Mouse (Mus musculus) T-helper 2 cell (primary cell): ENCODE results near the gene Odf3b.

ENCODE experiments used
- in situ Hi-C: fragments of 300-600 bp; cut with MboI, MseI; formaldehyde crosslinking; loops from one replicate; pipeline ENCODE4 v1.15.1; 2025; ENCODE audit warnings: high pct_unique_total_duplicates

Odf3b gene

DNA sequence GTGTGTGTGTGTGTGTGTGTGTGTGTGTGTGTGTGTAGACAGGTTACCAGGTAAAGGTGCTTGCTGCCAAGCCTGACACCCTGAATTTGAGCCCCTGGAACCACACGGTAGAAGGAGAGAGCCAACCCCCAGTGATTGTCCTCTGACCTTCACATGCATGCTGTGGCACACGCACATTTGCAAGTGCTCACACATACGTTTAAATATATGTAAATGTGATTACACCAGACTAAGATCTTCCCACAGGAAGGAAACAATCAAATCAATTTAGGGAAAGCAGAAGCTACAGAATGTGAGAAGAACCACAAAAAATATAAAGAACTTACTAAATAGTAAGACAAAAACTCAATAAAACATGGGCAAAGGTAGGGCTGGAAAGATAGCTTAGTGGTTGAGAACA, 38.9 kb downstream of the Odf3b start:
- in situ Hi-C loops = loop anchor here (5.0 kb wide), 1 partner anchor 42 kb away; the partner anchor contains the start of gene Klhdc7b

DNA sequence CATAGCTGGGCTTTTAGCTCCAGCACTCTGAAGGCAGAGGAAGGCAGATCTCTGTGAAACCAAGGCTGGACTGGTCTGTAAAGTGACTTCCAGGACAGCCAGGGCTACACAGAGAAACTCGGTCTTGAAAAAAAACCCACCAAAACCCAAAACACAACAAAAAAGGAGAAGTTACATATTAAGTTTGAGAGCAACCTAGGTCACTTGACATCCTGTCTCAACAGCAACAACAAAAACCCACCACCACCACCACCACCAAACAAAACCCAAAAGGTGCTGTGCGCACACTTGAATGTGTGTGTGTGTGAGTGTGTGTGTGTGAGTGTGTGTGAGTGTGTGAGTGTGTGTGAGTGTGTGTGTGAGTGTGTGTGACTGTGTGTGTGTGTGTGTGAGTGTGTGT, 39.4 kb downstream of the Odf3b start:
- in situ Hi-C loops = loop anchor here (5.0 kb wide), 1 partner anchor 43 kb away; the partner anchor contains the start of gene Klhdc7b

DNA sequence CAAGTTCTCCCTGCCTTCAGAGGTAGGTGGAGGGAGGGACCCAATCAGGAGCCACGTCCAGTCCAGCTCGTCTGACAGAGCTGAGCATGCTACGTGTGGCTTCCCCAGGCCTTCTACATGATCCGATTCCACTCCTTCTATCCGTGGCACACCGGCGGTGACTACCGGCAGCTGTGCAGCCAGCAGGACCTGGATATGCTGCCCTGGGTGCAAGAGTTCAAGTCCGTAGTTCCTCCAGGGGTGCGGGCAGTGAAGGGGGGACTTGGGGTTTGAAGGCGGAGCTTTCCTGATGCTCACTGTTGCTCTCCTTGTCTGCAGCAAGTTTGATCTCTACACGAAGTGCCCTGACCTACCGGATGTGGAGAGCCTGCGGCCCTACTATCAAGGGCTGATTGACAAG, 42.7 kb downstream of the Odf3b start:
- in situ Hi-C loops = no loop called here

DNA sequence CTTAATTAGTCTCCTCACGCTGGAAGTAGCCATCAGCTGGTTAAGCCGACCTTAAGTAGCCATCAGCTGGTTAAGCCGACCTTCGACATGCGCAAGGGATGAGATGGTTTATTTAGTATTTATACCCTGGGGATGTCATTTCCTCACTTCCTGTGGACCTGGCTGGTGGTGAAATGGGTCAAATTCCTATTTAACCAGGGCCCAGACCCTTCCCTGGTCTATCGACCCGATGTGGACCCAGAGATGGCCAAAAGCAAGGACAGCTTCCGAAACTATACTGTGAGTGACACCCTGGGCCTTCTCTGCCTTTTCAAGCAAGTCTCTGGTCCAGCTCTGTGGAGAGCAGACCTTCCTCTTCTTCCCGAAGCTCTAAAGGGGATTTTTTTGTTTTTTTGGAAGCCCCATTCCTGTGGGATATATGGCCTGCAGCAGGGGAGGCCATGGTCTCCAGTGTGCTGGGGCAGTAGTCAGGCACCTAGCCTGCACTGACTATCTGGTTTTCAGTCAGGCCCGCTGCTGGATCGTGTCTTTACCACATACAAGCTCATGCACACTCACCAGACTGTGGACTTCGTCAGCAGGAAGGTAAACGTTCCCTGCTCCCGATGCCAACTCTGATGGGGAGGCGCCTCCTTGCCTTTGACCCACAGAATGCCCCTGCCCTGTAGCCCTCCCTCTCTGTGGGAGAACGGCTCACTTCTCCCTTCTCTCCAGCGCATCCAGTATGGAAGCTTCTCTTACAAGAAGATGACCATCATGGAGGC, 44.1 kb downstream of the Odf3b start:
- in situ Hi-C loops = no loop called here

DNA sequence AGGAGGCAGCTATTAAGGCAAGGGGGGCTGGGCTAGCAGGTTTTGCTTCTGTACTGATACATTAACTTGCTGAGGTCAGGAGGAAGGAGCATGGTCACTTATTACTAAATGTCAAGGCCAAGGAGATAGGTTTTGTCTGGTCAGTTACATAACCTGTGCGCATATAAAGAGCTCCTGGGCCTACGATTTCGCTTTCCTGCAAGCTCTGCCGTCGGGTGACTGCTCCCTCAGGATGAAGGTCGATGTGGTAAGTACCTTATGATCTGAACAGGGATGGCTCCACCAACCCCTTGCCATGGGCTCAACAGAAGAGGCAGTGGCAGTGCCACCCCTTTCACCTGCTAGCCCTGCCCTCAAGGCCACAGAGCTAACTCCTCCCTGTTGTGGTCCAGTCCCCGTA, 44.8 kb downstream of the Odf3b start, which contains the start of gene Miox:
Gene Miox (plus strand): TSS at position 128 of the 400 bp plus-strand sequence.
- in situ Hi-C loops = no loop called here
